Mouse (Mus musculus) hindbrain, embryonic 11.5 days (tissue): ENCODE results near the gene Ubr1. TPM values are rescaled to one million over a fixed set of nuclear protein-coding genes. Genes with fewer than 3 reads are reported as not detected.

Experiments used
- ATAC-seq: fragments of 200-750 bp; cut with Nextera tagmentation; 2 replicates; pipeline ENCODE4 v1.8.0; 2017; ENCODE audit warnings: mild to moderate bottlenecking, moderate TSS enrichment, moderate library complexity; ENCODE audit not compliant: low FRiP score
- DNase-seq: peaks from one replicate; pipeline ENCODE4 v3.0.0-alpha.2; 2015; ENCODE audit warnings: low spot score
- H3K27ac ChIP-seq: fragments of 300-500 bp; sonication (generic); 2 replicates; pipeline ENCODE4 v1.5.1; 2014; ENCODE audit warnings: mild to moderate bottlenecking, low read depth, low read length
- H3K27me3 ChIP-seq: fragments of 300-500 bp; sonication (generic); 2 replicates; pipeline ENCODE4 v1.6.1; 2014; ENCODE audit warnings: mild to moderate bottlenecking, low read length, moderate library complexity, mixed read lengths; ENCODE audit not compliant: control insufficient read depth, insufficient read depth
- H3K36me3 ChIP-seq: fragments of 300-500 bp; sonication (generic); 2 replicates; pipeline ENCODE4 v1.6.1; 2014; ENCODE audit warnings: mild to moderate bottlenecking, low read length, moderate library complexity, mixed read lengths; ENCODE audit not compliant: control insufficient read depth, insufficient read depth
- H3K4me1 ChIP-seq: fragments of 300-500 bp; sonication (generic); replicated peaks from 2 replicates; pipeline ENCODE4 v1.6.1; 2014; ENCODE audit warnings: low read length, mixed read lengths; ENCODE audit not compliant: control insufficient read depth, insufficient read depth
- H3K4me2 ChIP-seq: fragments of 300-500 bp; sonication (generic); replicated peaks from 2 replicates; pipeline ENCODE4 v1.6.1; 2014; ENCODE audit warnings: mild to moderate bottlenecking, low read depth, low read length
- H3K4me3 ChIP-seq: fragments of 300-500 bp; sonication (generic); 2 replicates; pipeline ENCODE4 v1.5.1; 2014; ENCODE audit warnings: low read depth, low read length
- H3K9ac ChIP-seq: fragments of 300-500 bp; sonication (generic); 2 replicates; pipeline ENCODE4 v1.6.1; 2014; ENCODE audit warnings: low read depth, low read length
- H3K9me3 ChIP-seq: fragments of 300-500 bp; sonication (generic); 2 replicates; pipeline ENCODE4 v1.6.1; 2016; ENCODE audit warnings: low read length; ENCODE audit not compliant: control insufficient read depth
- WGBS: fragments of 180-500 bp; shearing (Covaris S2); extraction: QIAGEN DNeasy Blood & Tissue Kit; methylation state at CpG from one replicate; pipeline ENCODE4 v1.1.7; 2014; 5-methylcytosine and 5-hydroxymethylcytosine counted together
- polyA plus RNA-seq: library from polyadenylated mRNA; unstranded; fragments of >200 nt; fragmentation: Nextera tagmentation; extraction: Ambion mirVana; gene quantifications from 2 replicates; pipeline ENCODE4 v1.2.1, GENCODE M21; 2014

The Ubr1 gene
- polyA plus RNA-seq, 1 experiment from 2014 or later = 29.8 TPM

GRCm38 (mm10) chr2:120970045-120970539 lies 423 bp downstream of the Ubr1 start:
- WGBS = 1% methylated on average over 23 of the region's 23 CpGs
- Histone ChIP-seq H3K9me3 (no peaks in the 10 kb centered on the region), H3K4me1 (no peaks in the 10 kb centered on the region), H3K36me3 (no peaks in the 10 kb centered on the region), H3K4me2 (peak overlapping the region; percentile 41), H3K4me3 (peak overlapping the region; percentile 67), H3K27ac (peak overlapping the region; percentile 75), H3K27me3 (no peaks in the 10 kb centered on the region), H3K9ac (peak overlapping the region; percentile 79)
- ATAC-seq (peak; percentile 80), DNase-seq (no peak)

GRCm38 (mm10) chr2:120965486-120965885 lies 5.0 kb downstream of the Ubr1 start:
- no peaks in the 10 kb centered on the region for H3K36me3 ChIP-seq
- no peak overlapping the region for H3K4me3 ChIP-seq
- no peaks in the 10 kb centered on the region for H3K9me3 ChIP-seq
- no peak overlapping the region for H3K4me2 ChIP-seq
- no peaks in the 10 kb centered on the region for H3K27me3 ChIP-seq
- DNase-seq (no peak), ATAC-seq (no peak)
- no peak overlapping the region for H3K27ac ChIP-seq
- H3K4me1 ChIP-seq = no peaks in the 10 kb centered on the region
- WGBS = 98% methylated on average over 3 of the region's 3 CpGs
- no peak overlapping the region for H3K9ac ChIP-seq

DNA sequence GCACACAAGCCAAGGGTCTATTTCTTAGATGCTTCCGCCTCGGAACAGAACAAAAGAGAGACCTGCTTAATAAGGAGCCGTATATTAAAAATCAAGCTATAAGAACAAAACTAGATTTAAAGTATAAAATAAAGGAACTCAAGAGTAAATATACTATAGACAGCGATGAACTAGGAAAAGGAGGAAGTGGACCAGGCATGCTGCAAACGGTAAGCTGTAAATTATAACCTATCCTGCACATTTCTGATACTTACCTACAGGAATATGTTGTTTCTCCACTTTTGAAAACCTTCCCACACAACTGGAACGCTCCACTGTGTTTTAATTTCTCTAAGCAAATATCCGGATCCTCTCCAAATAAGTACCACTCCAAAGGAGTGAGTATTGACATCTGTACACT lies 7.4 kb downstream of the Ubr1 start:
- Histone ChIP-seq H3K4me1 (no peaks in the 10 kb centered on the region), H3K36me3 (no peaks in the 10 kb centered on the region), H3K4me2 (no peak overlapping the region), H3K27ac (no peak overlapping the region), H3K9me3 (no peaks in the 10 kb centered on the region), H3K9ac (no peak overlapping the region), H3K4me3 (no peak overlapping the region), H3K27me3 (no peaks in the 10 kb centered on the region)
- 98% methylated on average over 7 of the region's 7 CpGs for WGBS
- ATAC-seq = no peak
- DNase-seq = no peak

- no peaks in the 10 kb centered on the region for H3K27me3 ChIP-seq
- H3K4me2 ChIP-seq = no peak overlapping the region
- WGBS = 96% methylated on average over 1 of the region's 1 CpGs
These were observed 10.3 kb downstream of the Ubr1 start for GRCm38 (mm10) chr2:120960261-120960660.

DNA sequence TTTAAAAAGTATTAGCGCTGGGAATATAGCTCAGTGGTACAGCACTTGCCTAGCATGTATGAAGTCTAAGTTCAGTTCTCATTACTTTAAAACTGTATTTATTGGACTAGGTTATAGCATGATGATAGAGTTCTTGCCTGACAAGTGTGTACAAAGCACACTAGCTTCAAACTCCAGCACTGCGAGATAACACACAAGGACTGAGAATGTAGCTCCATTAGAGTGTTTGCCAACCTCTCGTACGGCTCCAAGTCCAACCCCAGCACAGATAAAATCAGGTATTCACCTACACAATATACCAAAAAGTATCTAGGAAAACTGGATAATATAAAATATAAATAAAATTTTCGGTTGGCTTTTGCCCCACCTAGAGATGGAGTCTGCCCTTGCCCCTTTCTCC lies 10.7 kb downstream of the Ubr1 start:
- no peaks in the 10 kb centered on the region for H3K9me3 ChIP-seq
- H3K9ac ChIP-seq = no peak overlapping the region
- DNase-seq = no peak
- H3K4me3 ChIP-seq = no peak overlapping the region
- no peaks in the 10 kb centered on the region for H3K4me1 ChIP-seq
- no peak overlapping the region for H3K27ac ChIP-seq
- H3K4me2 ChIP-seq = no peak overlapping the region
- WGBS = 96% methylated on average over 5 of the region's 5 CpGs
- ATAC-seq = no peak
- no peaks in the 10 kb centered on the region for H3K27me3 ChIP-seq
- H3K36me3 ChIP-seq = no peaks in the 10 kb centered on the region

More at GRCm38 (mm10) chr2:120960261-120960660, 10.3 kb downstream of the Ubr1 start:
- H3K4me1 ChIP-seq = no peaks in the 10 kb centered on the region
- no peaks in the 10 kb centered on the region for H3K36me3 ChIP-seq
- H3K4me3 ChIP-seq = no peak overlapping the region
- H3K27ac ChIP-seq = no peak overlapping the region
- no peak for ATAC-seq
- DNase-seq = no peak
- H3K9me3 ChIP-seq = no peaks in the 10 kb centered on the region
- no peak overlapping the region for H3K9ac ChIP-seq

- no peak for ATAC-seq
- DNase-seq = no peak
- 91% methylated on average over 2 of the region's 2 CpGs for WGBS
- no peaks in the 10 kb centered on the region for H3K9me3 ChIP-seq
- H3K9ac ChIP-seq = no peak overlapping the region
- no peak overlapping the region for H3K27ac ChIP-seq
- H3K4me1 ChIP-seq = no peaks in the 10 kb centered on the region
- H3K36me3 ChIP-seq = no peaks in the 10 kb centered on the region
- H3K27me3 ChIP-seq = no peaks in the 10 kb centered on the region
- H3K4me3 ChIP-seq = no peak overlapping the region
- no peak overlapping the region for H3K4me2 ChIP-seq
These were observed 11.2 kb downstream of the Ubr1 start for GRCm38 (mm10) chr2:120959363-120959762.

DNA sequence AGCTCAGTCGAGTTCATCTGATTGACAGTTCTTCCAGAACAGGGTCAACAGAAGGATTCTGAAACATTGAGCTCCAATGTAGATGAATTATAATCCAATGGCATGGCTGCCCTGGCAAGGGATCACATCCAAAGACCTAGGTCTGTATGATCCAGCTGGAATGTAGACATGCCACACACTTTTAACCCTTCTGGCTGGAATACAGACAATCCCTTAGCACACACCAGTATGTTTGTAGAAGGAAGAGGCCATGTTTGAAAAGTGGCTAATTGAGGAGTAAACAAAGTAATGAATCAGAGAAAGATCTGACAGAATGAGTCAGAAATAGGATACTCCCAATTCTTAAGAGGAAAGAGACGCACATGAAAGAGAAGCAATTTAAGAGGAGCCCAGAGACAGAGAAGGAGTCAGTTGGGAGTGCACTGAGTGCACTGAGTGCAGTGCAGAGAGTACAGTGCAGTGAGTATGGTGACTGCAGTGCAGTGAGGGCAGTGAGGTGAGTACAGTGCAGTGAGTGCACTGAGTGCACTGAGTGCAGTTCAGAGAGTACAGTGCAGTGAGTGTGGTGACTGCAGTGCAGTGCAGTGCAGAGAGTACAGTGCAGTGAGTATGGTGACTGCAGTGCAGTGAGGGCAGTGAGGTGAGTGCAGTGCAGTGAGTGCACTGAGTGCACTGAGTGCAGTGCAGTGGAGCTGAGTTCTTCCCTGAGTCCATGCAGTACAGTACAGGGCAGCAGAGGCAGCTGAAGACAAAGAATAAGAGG lies 18.2 kb downstream of the Ubr1 start:
- WGBS = 80% methylated on average over 2 of the region's 2 CpGs
- no peak for ATAC-seq
- DNase-seq = no peak

GRCm38 (mm10) chr2:120951208-120951607 lies 19.3 kb downstream of the Ubr1 start:
- 96% methylated on average over 5 of the region's 5 CpGs for WGBS
- Histone ChIP-seq H3K27me3 (no peaks in the 10 kb centered on the region), H3K4me3 (no peak overlapping the region), H3K4me1 (no peaks in the 10 kb centered on the region), H3K36me3 (no peaks in the 10 kb centered on the region), H3K9ac (no peak overlapping the region), H3K27ac (no peak overlapping the region), H3K9me3 (no peaks in the 10 kb centered on the region), H3K4me2 (no peak overlapping the region)
- no peak for DNase-seq
- ATAC-seq = no peak

More for the DNA sequence above, 18.2 kb downstream of the Ubr1 start:
- Histone ChIP-seq H3K27ac (no peak overlapping the region), H3K4me1 (no peaks in the 10 kb centered on the region), H3K4me3 (no peak overlapping the region), H3K4me2 (no peak overlapping the region), H3K36me3 (no peaks in the 10 kb centered on the region), H3K27me3 (no peaks in the 10 kb centered on the region), H3K9me3 (no peaks in the 10 kb centered on the region), H3K9ac (no peak overlapping the region)

DNA sequence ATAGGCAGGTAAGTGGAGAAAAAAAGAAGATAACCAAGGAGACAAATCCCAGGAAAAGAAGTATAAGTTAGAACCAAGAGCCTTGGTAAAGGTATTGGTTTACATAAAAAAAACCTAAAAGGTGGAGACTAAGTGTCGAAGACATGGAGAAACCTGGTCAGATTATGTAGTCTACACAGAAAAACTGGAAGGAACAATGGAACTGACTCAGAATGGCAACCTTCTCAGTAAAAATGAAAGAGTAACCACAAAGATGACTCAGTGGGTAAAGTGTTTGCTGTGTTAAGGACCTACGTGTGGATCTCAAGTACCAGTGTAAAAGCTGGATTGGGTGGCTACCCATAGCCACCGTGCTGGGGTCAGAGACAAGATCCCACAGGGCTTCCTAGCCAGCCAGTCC lies 37.5 kb downstream of the Ubr1 start:
- no peak overlapping the region for H3K4me3 ChIP-seq
- ATAC-seq (no peak), DNase-seq (no peak)
- H3K27ac ChIP-seq = no peak overlapping the region
- H3K4me1 ChIP-seq = no peaks in the 10 kb centered on the region
- no peak overlapping the region for H3K9ac ChIP-seq
- no peaks in the 10 kb centered on the region for H3K9me3 ChIP-seq
- WGBS = 97% methylated on average over 3 of the region's 3 CpGs
- H3K36me3 ChIP-seq = peaks cover 7% of the 10 kb centered on the region; the same call in 1 of the 2 replicates
- no peak overlapping the region for H3K4me2 ChIP-seq
- H3K27me3 ChIP-seq = no peaks in the 10 kb centered on the region
